Comparison of ENCODE assay signal across 22 mouse cellular contexts in genomic region chr7:112244683-112245082, GRCm38 (mm10). TPM values are rescaled to one million over a fixed set of nuclear protein-coding genes. Genes with fewer than 3 reads are reported as not detected.
A peak's percentile ranks its signal among the peaks of the same experiment; 100 is the strongest.
DNase-seq lines count a peak whose midpoint lies in the region; ATAC-seq and TF ChIP-seq lines count a peak whose summit lies in the region.
"Had no signal": no experiment of that assay in that cellular context is flagged by ENCODE, and none has a peak within 500 bp of the region (broad histone marks: within the 10 kb centered on the region; RNA-seq: fewer than 3 reads in every experiment).

No protein-coding gene starts in this region.

- no peaks in the 10 kb centered on the region; the same call in 1 of the 2 replicates for H3K9me3 ChIP-seq in heart, embryonic 14.5 days (ENCODE audit: control insufficient read depth, low read length)
- H3K9me3 ChIP-seq: forebrain, embryonic 10.5 days; limb, embryonic 10.5 days; liver, embryonic 15.5 days had no signal

- TF ChIP-seq CTCF in gastrocnemius, adult 2 months (IDR thresholded peaks at IDR 0.05): no peak
- no peak for TF ChIP-seq CTCF in layer of hippocampus, adult 2 months (conservative IDR thresholded peaks at IDR 0.05)

- DNase-seq in gastrocnemius, adult 2 months: no peak
- no peak for DNase-seq in gastrocnemius, postnatal 10 days
- no peak for DNase-seq in heart, postnatal 10 days
- DNase-seq in layer of hippocampus, adult 2 months (ENCODE audit: low spot score in 2 of 2): no peak
- DNase-seq in layer of hippocampus, adult 8-10 months (ENCODE audit: low spot score in 2 of 2): no peak
- DNase-seq in thymus, postnatal 0 days (ENCODE audit: low spot score): peak; percentile 37
- no peak for DNase-seq in thymus, postnatal 4 days
- DNase-seq: adrenal gland, postnatal 14 days; gastrocnemius, postnatal 25 days; kidney, adult 18-20 months; kidney, postnatal 4 days; liver; right cerebral cortex, postnatal 25 days; spleen, adult 18-20 months; thymus, postnatal 25 days had no signal

- ATAC-seq in heart, embryonic 14.5 days (ENCODE audit: insufficient number of reproducible peaks, insufficient read depth, low FRiP score, low read depth): no peak
- ATAC-seq: CD4-positive, CD25-positive, alpha-beta regulatory T cell, adult 4 months; forebrain, embryonic 16.5 days had no signal

- no peak overlapping the region for H3K4me2 ChIP-seq in heart, embryonic 14.5 days (ENCODE audit: low read length)
- H3K4me2 ChIP-seq: liver, embryonic 15.5 days had no signal

- 33% methylated on average over 6 of the region's 6 CpGs for WGBS in heart, embryonic 14.5 days

- H3K36me3 ChIP-seq in heart, embryonic 14.5 days (ENCODE audit: control insufficient read depth, insufficient read depth, low read length): peaks cover 90% of the 10 kb centered on the region
- H3K36me3 ChIP-seq: forebrain, embryonic 10.5 days; limb, embryonic 10.5 days; liver, embryonic 15.5 days had no signal

- intact Hi-C loops in gastrocnemius, adult 2 months (cut with DNase I): no loop called here
- intact Hi-C loops in heart, postnatal 10 days (cut with DNase I): no loop called here

- peak overlapping the region; percentile 48; the same call in 1 of the 2 replicates for H3K27ac ChIP-seq in gastrocnemius, adult 2 months
- H3K27ac ChIP-seq in heart, embryonic 14.5 days (replicated peaks in 1 of 2; ENCODE audit: control insufficient read depth in 1 of 2, insufficient read depth in 1 of 2, low read depth in 2 of 2, low read length in 2 of 2): peak overlapping the region; percentile 30 to 35; a peak in 2 of 4 replicates
- peak overlapping the region; percentile 92 for H3K27ac ChIP-seq in layer of hippocampus, adult 2 months
- H3K27ac ChIP-seq: forebrain, embryonic 10.5 days; limb, embryonic 10.5 days; liver, embryonic 15.5 days; macrophage had no signal

- no peaks in the 10 kb centered on the region for H3K27me3 ChIP-seq in heart, embryonic 14.5 days (ENCODE audit: control insufficient read depth, insufficient read depth, low read length)
- H3K27me3 ChIP-seq: liver, embryonic 15.5 days had no signal

- H3K9ac ChIP-seq in heart, embryonic 14.5 days (ENCODE audit: low read length): no peak overlapping the region
- H3K9ac ChIP-seq: liver, embryonic 15.5 days had no signal

- no peak overlapping the region for H3K4me3 ChIP-seq in gastrocnemius, adult 2 months
- H3K4me3 ChIP-seq in heart, embryonic 14.5 days (ENCODE audit: control insufficient read depth in 1 of 2, insufficient read depth in 1 of 2, low read depth in 1 of 2, low read length in 2 of 2): no peak overlapping the region
- H3K4me3 ChIP-seq in layer of hippocampus, adult 2 months: no peak overlapping the region
- H3K4me3 ChIP-seq: forebrain, embryonic 10.5 days; limb, embryonic 10.5 days; liver, embryonic 15.5 days had no signal

- H3K4me1 ChIP-seq in heart, embryonic 14.5 days (ENCODE audit: control insufficient read depth in 2 of 2, insufficient read depth in 2 of 2, low read length in 2 of 2): peaks cover 38 to 72% of the 10 kb centered on the region in 2 experiments
- H3K4me1 ChIP-seq: liver, embryonic 15.5 days had no signal

RNA-seq across cellular contexts. Expression of gene Mical2, which starts 19.0 kb away (rescaled TPM):
- 100 to 1,000 TPM; 124 to 136 TPM for total RNA-seq in gastrocnemius, adult 2 months (2021)
- 10 to 100 TPM; 41.4 to 50.9 TPM for total RNA-seq in gastrocnemius, postnatal 10 days (2021)
- polyA plus RNA-seq in heart, embryonic 14.5 days (2014; fragmentation: Nextera tagmentation; extraction: Ambion mirVana): 140 and 146 TPM in 2 replicates
- 100 to 1,000 TPM; 177 to 185 TPM for total RNA-seq in heart, postnatal 10 days (2021)
- 100 to 1,000 TPM; 667 to 694 TPM for total RNA-seq in layer of hippocampus, adult 2 months (2021)
- total RNA-seq in layer of hippocampus, adult 8-10 months (2022): 100 to 1,000 TPM; 538 to 639 (median 590) TPM
- 0.51 and 0.85 TPM in 2 replicates for polyA plus RNA-seq in thymus, postnatal 0 days (2015; fragmentation: Nextera tagmentation; extraction: Ambion mirVana)

Comparison
In these comparisons a context has a peak if more than half of its experiments do, and no peak if none do; other contexts are left out.
1. H3K27ac ChIP-seq: peak in every context shown above with its lines; median percentile 92 in layer of hippocampus, adult 2 months; 48 in gastrocnemius, adult 2 months; 32 in heart, embryonic 14.5 days.